Mouse (Mus musculus) hindbrain, embryonic 11.5 days (tissue): Measurements from ENCODE around the gene Ift140. TPM values are rescaled to one million over a fixed set of nuclear protein-coding genes. Genes with fewer than 3 reads are reported as not detected.

Experiments
- ATAC-seq: fragments of 200-750 bp; cut with Nextera tagmentation; 2 replicates; pipeline ENCODE4 v1.8.0; 2017; ENCODE audit warnings: mild to moderate bottlenecking, moderate TSS enrichment, moderate library complexity; ENCODE audit not compliant: low FRiP score
- DNase-seq: peaks from one replicate; pipeline ENCODE4 v3.0.0-alpha.2; 2015; ENCODE audit warnings: low spot score
- H3K27ac ChIP-seq: fragments of 300-500 bp; sonication (generic); 2 replicates; pipeline ENCODE4 v1.5.1; 2014; ENCODE audit warnings: mild to moderate bottlenecking, low read depth, low read length
- H3K27me3 ChIP-seq: fragments of 300-500 bp; sonication (generic); 2 replicates; pipeline ENCODE4 v1.6.1; 2014; ENCODE audit warnings: mild to moderate bottlenecking, low read length, moderate library complexity, mixed read lengths; ENCODE audit not compliant: control insufficient read depth, insufficient read depth
- H3K36me3 ChIP-seq: fragments of 300-500 bp; sonication (generic); 2 replicates; pipeline ENCODE4 v1.6.1; 2014; ENCODE audit warnings: mild to moderate bottlenecking, low read length, moderate library complexity, mixed read lengths; ENCODE audit not compliant: control insufficient read depth, insufficient read depth
- H3K4me1 ChIP-seq: fragments of 300-500 bp; sonication (generic); replicated peaks from 2 replicates; pipeline ENCODE4 v1.6.1; 2014; ENCODE audit warnings: low read length, mixed read lengths; ENCODE audit not compliant: control insufficient read depth, insufficient read depth
- H3K4me2 ChIP-seq: fragments of 300-500 bp; sonication (generic); replicated peaks from 2 replicates; pipeline ENCODE4 v1.6.1; 2014; ENCODE audit warnings: mild to moderate bottlenecking, low read depth, low read length
- H3K4me3 ChIP-seq: fragments of 300-500 bp; sonication (generic); 2 replicates; pipeline ENCODE4 v1.5.1; 2014; ENCODE audit warnings: low read depth, low read length
- H3K9ac ChIP-seq: fragments of 300-500 bp; sonication (generic); 2 replicates; pipeline ENCODE4 v1.6.1; 2014; ENCODE audit warnings: low read depth, low read length
- H3K9me3 ChIP-seq: fragments of 300-500 bp; sonication (generic); 2 replicates; pipeline ENCODE4 v1.6.1; 2016; ENCODE audit warnings: low read length; ENCODE audit not compliant: control insufficient read depth
- WGBS: fragments of 180-500 bp; shearing (Covaris S2); extraction: QIAGEN DNeasy Blood & Tissue Kit; methylation state at CpG from one replicate; pipeline ENCODE4 v1.1.7; 2014; 5-methylcytosine and 5-hydroxymethylcytosine counted together
- polyA plus RNA-seq: library from polyadenylated mRNA; unstranded; fragments of >200 nt; fragmentation: Nextera tagmentation; extraction: Ambion mirVana; gene quantifications from 2 replicates; pipeline ENCODE4 v1.2.1, GENCODE M21; 2014

Ift140 gene
- polyA plus RNA-seq, result 15.9 and 17.5 TPM in 2 replicates

- DNase-seq (peak; percentile 100), ATAC-seq (peak; percentile 98)
- peak within 1 kb of the TSS; percentile 99 for H3K4me3 ChIP-seq
These were observed at the start of gene Ift140, which contains the start of gene Cramp1l for GRCm38 (mm10) chr17:25015655-25016291. TSS of gene Ift140 (plus strand) at chr17:25016085. TSS of gene Cramp1l (minus strand) at chr17:25015788.

GRCm38 (mm10) chr17:24987221-24987620 is 28.7 kb upstream of the Ift140 start:
- no peaks in the 10 kb centered on the region for H3K9me3 ChIP-seq
- H3K4me1 ChIP-seq, result no peaks in the 10 kb centered on the region
- 97% methylated on average over 6 of the region's 6 CpGs for WGBS
- H3K4me3 ChIP-seq, result no peak overlapping the region
- DNase-seq (no peak), ATAC-seq (no peak)
- H3K36me3 ChIP-seq, result peaks cover 25% of the 10 kb centered on the region
- H3K4me2 ChIP-seq, result no peak overlapping the region
- no peak overlapping the region for H3K27ac ChIP-seq
- no peaks in the 10 kb centered on the region for H3K27me3 ChIP-seq
- no peak overlapping the region for H3K9ac ChIP-seq

More at GRCm38 (mm10) chr17:25015655-25016291, at the start of gene Ift140, which contains the start of gene Cramp1l:
- Histone ChIP-seq H3K27ac (peak within 1 kb of the TSS; percentile 82), H3K9me3 (no peaks in the 10 kb centered on the region), H3K27me3 (no peaks in the 10 kb centered on the region), H3K4me1 (no peaks in the 10 kb centered on the region), H3K36me3 (no peaks in the 10 kb centered on the region), H3K4me2 (peak within 1 kb of the TSS; percentile 91), H3K9ac (peak within 1 kb of the TSS; percentile 99)
- WGBS, result under 1% methylated on average over 52 of the region's 62 CpGs

GRCm38 (mm10) chr17:24994721-24995120 is 21.2 kb upstream of the Ift140 start:
- no peak overlapping the region for H3K9ac ChIP-seq
- no peak overlapping the region for H3K4me2 ChIP-seq
- H3K4me1 ChIP-seq, result no peaks in the 10 kb centered on the region
- H3K27ac ChIP-seq, result no peak overlapping the region
- H3K36me3 ChIP-seq, result peaks cover 14% of the 10 kb centered on the region; the same call in 1 of the 2 replicates
- H3K4me3 ChIP-seq, result no peak overlapping the region
- no peak for DNase-seq
- WGBS, result 93% methylated on average over 6 of the region's 6 CpGs
- H3K27me3 ChIP-seq, result no peaks in the 10 kb centered on the region
- no peaks in the 10 kb centered on the region for H3K9me3 ChIP-seq
- no peak for ATAC-seq

- ATAC-seq (no peak), DNase-seq (no peak)
- no peaks in the 10 kb centered on the region for H3K9me3 ChIP-seq
- H3K27me3 ChIP-seq, result no peaks in the 10 kb centered on the region
- no peak overlapping the region for H3K9ac ChIP-seq
- 0 out of 2 replicates have a peak, but pooled peaks cover 2% of the 10 kb centered on the region for H3K36me3 ChIP-seq
- H3K27ac ChIP-seq, result no peak overlapping the region
- no peak overlapping the region for H3K4me2 ChIP-seq
- 97% methylated on average over 3 of the region's 3 CpGs for WGBS
- H3K4me1 ChIP-seq, result no peaks in the 10 kb centered on the region
- no peak overlapping the region for H3K4me3 ChIP-seq
These were observed 10.8 kb upstream of the Ift140 start for GRCm38 (mm10) chr17:25005102-25005501.

- Histone ChIP-seq H3K36me3 (0 out of 2 replicates have a peak, but pooled peaks cover 2% of the 10 kb centered on the region), H3K9me3 (no peaks in the 10 kb centered on the region), H3K9ac (no peak overlapping the region)
These were observed 8.4 kb upstream of the Ift140 start for GRCm38 (mm10) chr17:25007480-25007879.

GRCm38 (mm10) chr17:25013606-25014501 is 2.0 kb upstream of the Ift140 start:
- Histone ChIP-seq H3K4me2 (peak overlapping the region; percentile 74), H3K9me3 (no peaks in the 10 kb centered on the region), H3K4me3 (peak overlapping the region; percentile 99), H3K4me1 (no peaks in the 10 kb centered on the region), H3K9ac (peak overlapping the region; percentile 99), H3K36me3 (no peaks in the 10 kb centered on the region), H3K27ac (peak overlapping the region; percentile 74), H3K27me3 (no peaks in the 10 kb centered on the region)
- ATAC-seq, result no peak
- DNase-seq, result peak; percentile 62
- under 1% methylated on average over 76 of the region's 81 CpGs for WGBS

More at GRCm38 (mm10) chr17:25007480-25007879, 8.4 kb upstream of the Ift140 start:
- no peak overlapping the region for H3K4me3 ChIP-seq
- DNase-seq, result no peak
- H3K27ac ChIP-seq, result no peak overlapping the region
- ATAC-seq, result no peak
- no peaks in the 10 kb centered on the region for H3K27me3 ChIP-seq
- H3K4me2 ChIP-seq, result no peak overlapping the region
- H3K4me1 ChIP-seq, result no peaks in the 10 kb centered on the region

GRCm38 (mm10) chr17:25014841-25015570 is 879 bp upstream of the Ift140 start:
- H3K36me3 ChIP-seq, result no peaks in the 10 kb centered on the region
- peak overlapping the region; percentile 99 for H3K9ac ChIP-seq
- H3K27ac ChIP-seq, result peak overlapping the region; percentile 72
- peak; percentile 53 for DNase-seq
- no peaks in the 10 kb centered on the region for H3K4me1 ChIP-seq
- peak overlapping the region; percentile 99 for H3K4me3 ChIP-seq
- peak; percentile 11 for ATAC-seq
- WGBS, result 1% methylated on average over 39 of the region's 39 CpGs
- H3K9me3 ChIP-seq, result no peaks in the 10 kb centered on the region
- peak overlapping the region; percentile 74 for H3K4me2 ChIP-seq
- no peaks in the 10 kb centered on the region for H3K27me3 ChIP-seq
